Mouse (Mus musculus): ENCODE measurements around the gene Cdh22.

The Cdh22 gene

DNA sequence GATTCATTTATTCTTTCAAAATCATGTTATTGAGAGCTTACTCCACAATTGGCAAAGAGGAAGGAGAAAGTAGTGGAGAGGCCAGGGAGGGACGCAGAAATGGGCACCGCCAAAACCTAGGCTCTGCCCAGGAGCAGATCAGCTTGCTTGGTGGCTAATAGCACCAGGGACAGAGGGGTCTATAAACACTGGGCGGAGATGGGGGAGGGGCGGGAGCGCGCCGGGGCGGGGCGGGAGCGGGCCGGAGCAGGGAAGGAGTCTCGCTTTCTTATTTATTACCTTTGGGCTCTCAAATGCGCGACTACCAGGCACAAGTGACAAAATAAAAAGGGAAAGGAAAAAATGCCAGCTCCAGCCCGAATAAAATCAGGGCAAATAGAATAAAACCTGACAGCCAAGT, 23.7 kb downstream of the Cdh22 start:
- DNase-seq (ENCODE audit: inconsistent age in 2 of 2, low spot score in 1 of 2), result no peak

DNA sequence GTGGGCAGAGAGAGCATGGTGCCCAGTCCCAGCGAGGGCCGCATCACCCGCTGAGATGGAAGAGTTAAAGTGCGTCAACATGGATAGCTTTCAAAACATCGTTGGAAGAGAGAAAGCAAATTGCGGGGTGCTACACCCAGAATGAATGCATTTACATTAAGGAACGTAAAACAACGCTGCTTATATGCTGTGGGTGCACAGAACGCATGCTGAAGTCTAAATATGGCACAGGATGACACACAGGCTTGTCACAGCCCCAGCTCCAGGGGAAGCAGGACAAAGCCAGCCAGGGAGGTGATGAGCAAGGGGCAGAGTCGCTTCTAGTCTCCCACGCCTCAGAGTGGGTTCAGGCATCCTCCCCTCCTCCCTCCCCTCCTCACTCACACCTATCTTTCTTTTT, 27.0 kb downstream of the Cdh22 start:
- DNase-seq (ENCODE audit: inconsistent age in 2 of 2, low spot score in 1 of 2), result no peak

DNA sequence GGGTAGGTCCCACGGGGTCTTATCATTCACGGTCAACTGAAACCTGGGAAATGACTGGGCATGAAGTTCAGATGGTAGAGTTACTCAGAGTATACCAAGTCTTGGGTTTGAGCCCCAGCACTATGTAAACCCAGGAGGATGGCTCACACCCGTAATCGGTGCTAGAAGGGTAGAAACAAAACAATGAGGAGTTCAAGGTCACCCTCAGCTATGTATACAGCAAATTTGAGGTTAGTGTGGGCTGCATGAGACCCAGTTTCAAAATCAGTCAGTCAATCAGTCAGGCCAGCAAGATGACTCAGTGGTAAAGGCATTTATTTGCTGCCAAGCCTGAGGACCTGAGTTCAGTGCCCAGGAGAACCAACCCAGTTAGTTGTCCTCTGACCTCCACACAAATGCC, 27.6 kb downstream of the Cdh22 start:
- DNase-seq (ENCODE audit: inconsistent age in 2 of 2, low spot score in 1 of 2), result no peak

DNA sequence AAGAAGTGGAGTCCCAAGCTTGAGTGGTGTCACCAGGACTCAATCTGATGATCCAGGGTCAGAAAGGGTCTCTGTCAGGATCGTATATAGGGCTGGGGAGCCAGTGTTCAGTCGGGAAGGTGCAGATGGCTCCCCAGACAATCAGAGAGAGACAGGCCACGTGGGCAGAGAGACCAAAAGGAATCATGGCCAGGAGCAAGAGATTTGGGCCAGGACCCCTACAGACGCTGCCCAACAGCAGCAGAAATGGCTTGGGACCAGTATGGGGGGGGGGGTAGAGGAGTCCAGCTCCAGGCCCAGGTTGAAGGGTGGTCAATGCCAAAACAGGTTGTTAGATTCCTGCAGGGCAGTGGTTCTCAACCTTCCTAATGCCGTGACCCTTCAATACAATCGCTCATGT, 29.2 kb downstream of the Cdh22 start:
- DNase-seq (ENCODE audit: inconsistent age in 2 of 2, low spot score in 1 of 2), result no peak

DNA sequence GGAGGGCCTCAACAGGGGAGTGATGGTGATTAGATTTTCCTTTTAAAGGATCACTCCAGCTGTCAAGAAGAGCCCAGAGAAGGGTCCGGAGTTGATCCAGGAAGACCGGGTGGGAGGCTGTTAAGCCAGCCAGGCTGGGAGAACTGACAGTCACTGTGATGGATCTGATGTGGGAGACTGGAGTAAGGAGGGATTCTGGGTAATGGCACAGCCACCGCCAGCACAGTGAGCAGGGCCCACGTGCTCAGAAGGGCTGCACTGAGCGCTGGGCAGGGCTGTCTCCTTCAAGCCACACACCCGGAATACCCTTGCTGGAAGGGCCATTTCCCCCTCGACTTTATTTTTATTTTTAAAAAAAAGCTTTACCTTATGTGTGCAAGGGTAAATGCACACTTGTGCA, 29.7 kb downstream of the Cdh22 start:
- no peak for DNase-seq (ENCODE audit: inconsistent age in 2 of 2, low spot score in 1 of 2)

DNA sequence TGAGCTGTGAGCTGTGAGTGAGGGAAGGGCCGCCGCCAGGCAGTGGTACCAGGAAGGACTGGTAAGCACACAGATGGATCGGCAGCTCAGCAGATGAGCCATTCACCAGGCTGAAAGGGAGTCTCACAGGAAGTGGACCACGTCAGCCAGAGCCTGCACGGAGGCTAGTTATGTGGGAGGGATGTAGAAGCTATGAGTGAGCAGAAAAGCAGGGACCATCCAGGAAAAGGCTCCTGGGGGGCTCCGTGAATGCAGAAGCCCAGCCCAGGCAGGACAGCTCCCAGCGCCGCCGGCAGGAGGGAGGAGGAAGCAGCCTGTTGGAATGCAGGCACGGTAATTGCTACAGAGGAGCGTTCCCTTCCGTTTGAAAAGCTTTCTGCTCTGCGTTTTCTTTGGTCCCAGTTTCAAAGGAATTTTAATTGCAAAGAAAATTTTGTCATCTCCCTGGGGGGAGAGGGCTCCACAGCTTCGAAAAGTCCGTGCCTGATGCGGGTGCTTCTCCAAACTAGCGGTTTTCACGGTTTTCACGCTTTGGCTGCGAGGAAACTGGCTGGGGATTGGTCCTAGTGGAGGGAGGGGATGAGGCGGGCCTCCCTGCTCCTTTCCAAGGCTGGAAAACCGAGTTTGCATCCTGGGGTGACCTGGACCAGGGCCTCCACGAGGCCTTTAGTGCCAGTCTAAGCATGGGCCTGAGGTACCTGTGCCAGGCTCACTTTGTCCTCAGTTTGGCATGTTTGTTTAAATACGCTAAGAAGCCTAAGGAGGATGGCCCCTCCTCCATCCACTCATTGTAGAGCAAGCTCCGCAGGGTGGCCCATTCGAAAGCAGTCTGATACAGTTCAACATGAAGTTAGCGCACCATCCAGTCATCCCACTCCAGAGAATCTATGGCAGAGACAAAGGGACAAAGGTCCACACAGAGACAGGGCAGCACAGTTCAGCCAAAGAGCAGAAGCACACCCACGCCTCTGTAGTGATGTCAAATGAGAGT, 32.6 kb downstream of the Cdh22 start:
- DNase-seq (ENCODE audit: inconsistent age in 2 of 2, low spot score in 1 of 2), result peak; percentile 25 to 57

DNA sequence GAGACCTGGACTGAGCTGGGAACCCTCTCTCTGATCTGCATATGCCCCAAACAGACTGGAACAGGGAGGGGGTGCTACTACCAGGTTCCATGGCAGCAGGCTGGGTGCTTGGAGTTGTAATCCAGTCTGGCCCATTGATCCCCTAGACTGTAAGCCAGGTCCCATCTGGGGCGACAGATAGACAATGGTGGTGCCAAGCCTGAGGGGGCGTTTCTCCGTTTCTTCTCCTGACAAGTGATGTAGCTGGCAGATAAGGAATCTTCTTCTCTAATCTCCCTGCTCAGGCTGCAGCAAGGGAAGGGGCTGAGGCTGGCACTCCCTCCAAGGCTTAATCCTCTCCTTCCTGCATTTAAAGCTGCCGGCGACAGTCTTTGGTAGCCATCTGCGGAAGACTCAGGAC, 37.1 kb downstream of the Cdh22 start:
- DNase-seq (ENCODE audit: inconsistent age in 2 of 2, low spot score in 1 of 2), result no peak

DNA sequence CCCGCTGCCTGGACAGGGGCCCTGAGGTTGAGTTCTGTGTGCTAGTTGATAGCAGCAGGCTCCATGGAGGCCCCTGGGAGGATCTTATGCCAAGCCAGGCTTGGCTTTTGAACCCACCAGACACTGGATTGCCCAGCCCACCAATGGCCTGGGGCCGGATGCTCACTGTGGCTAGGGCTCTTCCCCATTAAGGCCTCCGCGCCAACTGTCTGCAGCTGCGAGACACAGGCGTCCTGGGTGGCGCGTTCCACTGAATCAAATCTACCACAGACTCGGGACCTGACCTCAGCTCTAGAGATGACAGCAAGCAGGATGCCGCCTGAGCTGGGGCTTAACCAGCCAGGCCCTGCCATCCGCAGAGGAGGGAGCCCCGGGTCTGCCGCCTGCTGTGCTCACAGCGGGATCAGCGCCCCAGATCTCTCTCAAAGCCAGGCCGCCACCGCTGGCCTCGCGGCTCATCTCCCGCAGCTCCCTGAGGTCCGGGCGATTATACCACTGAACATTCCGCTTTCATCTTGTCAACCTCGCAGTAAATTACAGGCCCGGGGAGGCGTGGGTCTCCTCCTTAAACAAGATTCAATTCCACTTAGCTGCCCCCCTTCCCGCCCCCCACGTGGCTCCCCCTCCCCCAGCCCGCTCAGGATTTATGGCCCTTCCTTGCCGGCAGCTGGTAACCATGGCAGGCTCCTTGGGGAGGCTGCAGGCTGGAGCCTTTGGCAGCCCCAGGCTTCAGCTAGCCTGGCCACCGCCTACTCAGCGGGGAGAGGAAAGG, 39.1 kb downstream of the Cdh22 start:
- peak; percentile 29 to 63 for DNase-seq (ENCODE audit: inconsistent age in 2 of 2, low spot score in 1 of 2)

DNA sequence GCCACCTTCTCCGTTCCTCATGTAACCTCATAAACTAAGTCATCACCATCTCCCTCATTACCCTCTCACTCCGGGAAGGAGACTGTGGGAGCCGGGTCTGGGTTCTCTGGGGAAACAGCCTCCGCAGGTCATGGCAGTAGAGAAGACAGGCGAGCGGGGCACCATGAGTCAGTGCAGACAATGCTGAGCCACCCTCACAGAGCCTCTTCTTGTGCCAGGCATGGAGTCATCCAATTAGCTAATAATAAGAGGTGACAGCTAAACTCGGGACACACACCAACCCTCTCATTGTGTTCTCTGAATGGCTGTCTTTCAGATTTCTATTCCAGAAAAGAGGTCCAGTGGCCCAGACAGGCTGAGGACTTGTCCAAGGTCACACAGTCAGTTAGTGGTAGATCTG, 43.2 kb downstream of the Cdh22 start:
- DNase-seq (ENCODE audit: inconsistent age in 2 of 2, low spot score in 1 of 2), result peak in 1 of 2 experiments; percentile 46

DNA sequence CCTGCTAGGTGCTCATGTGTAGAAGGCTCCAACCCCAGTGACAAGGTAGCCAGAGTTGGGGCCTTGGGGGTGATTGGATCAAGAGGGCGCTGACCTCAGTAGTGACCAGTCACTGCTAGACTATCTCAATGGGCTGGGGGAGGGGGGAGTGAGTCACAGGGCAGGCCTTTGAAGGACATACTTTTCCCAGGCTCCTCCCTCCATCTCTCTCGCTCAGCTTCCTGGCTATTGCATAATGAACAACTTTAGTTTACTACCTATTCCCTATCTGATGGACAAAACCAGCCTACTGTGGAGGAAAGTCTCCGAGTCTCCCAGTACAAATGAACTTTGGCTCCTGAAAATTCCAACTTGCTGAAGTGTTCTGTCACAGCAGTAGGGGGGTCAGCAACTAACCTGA, 45.1 kb downstream of the Cdh22 start:
- DNase-seq (ENCODE audit: inconsistent age in 2 of 2, low spot score in 1 of 2), result peak; percentile 88 to 94

DNA sequence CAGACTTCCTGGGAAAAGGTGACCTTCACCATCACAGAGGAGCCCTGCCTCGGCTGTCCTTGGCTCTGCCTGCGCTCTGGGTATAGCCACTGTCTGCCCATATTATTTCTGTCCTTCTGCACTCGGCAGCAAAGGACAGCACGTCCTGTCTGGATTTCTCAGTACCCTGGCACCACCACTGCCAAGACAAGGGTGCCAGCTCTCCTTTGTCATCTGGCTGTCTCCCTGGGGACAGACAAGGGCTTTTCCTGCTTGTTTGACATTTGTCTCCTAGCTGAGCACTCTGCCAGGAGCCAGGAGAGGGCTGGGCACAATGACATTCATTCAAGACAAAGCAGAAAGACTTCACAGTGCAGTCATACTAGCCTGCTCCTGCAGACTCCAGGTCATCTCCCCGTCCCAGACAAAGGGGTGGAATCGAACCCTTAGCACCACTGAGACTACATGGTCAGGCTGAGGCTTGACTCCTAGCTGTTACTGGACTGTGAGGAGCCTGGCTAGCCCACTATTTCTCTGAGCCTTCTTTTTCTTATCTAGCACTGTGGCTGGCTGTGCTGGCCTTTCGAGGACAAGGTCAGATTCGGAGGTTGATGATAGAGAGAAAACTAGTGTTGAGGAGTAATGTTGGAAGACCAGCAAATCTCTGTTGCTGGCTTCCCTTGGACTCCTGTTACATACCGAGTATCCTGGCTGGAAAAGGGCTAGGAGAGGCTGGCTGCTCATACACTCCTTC, 46.8 kb downstream of the Cdh22 start:
- peak; percentile 82 to 83 for DNase-seq (ENCODE audit: inconsistent age in 2 of 2, low spot score in 1 of 2)

DNA sequence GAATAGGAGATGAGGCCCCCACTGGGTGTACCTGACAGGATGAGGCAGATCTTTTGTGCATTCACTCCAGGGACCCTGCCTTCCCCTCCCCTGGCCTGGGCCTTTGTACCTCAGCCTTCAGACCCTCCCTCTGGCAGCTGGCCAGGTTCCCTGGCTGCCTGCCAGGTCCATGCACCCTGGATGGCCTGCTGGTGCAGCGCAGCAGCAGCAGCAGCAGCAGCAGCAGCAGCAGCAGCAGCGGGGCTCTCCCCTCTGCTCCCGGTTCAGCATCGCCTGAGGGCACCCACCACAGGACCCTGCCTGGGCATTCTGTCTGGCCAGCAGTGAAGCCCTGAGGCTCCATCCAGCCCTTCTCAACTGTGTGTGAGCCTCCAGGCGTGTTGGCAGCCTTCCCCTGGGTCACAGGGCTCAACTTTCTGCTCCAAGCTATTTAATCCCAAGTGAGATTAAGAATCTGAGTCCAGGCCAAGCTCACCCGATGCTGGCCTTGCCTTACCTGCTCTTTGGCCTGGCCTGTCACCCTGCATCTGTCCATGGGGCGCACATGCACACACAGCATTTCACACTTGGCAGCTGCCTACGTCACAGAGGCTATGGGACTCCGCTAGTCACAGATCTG, 50.5 kb downstream of the Cdh22 start:
- DNase-seq (ENCODE audit: inconsistent age in 2 of 2, low spot score in 1 of 2), result peak in 1 of 2 experiments; percentile 44

DNA sequence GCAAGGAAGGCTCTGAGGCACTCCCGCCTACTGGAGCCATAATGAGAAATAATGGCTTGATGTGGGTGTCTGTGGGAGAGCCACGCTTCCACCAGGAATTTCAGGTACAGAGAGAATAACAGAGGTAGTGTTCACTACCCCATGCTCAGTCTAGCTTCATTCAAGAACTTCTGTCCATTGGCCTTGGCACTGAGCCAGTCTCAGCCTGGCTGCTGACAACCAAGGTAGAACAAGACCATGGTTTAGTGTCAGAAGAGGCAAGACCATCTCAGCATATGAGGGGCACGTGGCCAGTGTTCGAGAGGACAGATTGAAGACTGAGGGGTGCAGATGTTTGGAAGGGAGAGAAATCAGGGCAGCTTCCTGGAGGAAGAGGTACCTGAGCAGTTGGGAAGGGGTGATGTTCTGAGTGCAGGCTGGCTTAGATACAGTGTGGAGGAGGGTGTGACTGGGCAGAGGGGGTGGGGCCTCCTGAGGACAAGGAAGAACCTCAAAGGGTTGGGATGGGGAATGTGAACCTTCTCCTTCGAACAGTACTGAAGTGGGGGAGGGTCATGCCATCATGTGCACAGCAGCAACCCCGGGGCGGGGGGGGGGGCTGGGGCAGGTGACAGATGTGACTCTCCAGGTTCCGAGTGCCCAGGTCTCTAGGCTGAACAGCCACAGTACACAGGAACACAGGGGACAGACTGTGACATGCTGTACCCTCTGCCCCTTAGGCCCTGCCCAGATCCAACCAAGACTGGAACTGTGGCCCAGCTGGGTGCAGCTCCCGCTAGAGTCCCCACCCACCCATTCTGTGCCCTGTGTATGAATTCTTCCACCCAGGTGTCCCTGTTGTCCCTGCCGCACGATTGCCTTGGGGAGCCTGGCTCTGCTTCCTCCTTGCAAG, 52.3 kb downstream of the Cdh22 start:
- DNase-seq (ENCODE audit: inconsistent age in 2 of 2, low spot score in 1 of 2), result peak in 1 of 2 experiments; percentile 50

DNA sequence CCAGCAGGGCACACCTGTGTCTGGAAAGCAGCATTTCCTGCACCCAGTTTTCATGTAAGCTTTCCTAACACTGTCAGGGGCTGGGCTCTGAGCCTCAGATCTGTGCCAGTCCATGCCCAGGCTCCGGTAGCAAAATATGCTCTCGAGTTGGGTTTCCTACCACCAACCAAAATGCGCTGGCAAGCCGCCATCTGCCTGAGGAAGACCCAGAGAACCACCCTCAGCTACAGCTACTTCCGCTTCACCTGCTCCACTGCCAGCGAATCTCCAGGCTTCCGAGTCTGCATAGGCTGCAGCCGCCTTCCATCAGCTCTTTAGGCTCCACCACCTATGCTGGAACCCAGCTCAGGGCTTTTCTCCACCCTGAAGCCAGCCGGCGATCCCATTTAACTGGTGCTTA, 55.4 kb downstream of the Cdh22 start:
- DNase-seq (ENCODE audit: inconsistent age in 2 of 2, low spot score in 1 of 2), result no peak

DNA sequence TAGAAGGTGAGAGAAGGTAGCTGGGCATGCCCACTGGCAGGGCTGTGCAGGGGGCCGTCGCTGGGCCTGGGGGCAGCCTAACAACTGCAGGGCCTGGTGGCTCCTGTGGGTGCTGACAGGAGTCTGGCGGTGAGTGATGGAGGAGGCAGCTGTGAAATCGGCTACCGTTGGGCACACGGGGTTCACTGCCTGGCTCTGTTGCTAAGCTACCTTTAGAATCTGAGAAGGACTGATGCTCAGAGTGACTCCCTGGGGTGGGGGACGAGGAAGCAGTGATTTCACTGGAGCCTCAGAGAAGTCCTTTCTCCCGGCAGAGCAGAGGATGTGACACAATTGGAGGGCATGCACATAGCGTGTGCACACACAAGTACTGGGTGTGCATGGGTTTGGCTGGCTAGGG, 57.7 kb downstream of the Cdh22 start:
- no peak for DNase-seq (ENCODE audit: inconsistent age in 2 of 2, low spot score in 1 of 2)

DNA sequence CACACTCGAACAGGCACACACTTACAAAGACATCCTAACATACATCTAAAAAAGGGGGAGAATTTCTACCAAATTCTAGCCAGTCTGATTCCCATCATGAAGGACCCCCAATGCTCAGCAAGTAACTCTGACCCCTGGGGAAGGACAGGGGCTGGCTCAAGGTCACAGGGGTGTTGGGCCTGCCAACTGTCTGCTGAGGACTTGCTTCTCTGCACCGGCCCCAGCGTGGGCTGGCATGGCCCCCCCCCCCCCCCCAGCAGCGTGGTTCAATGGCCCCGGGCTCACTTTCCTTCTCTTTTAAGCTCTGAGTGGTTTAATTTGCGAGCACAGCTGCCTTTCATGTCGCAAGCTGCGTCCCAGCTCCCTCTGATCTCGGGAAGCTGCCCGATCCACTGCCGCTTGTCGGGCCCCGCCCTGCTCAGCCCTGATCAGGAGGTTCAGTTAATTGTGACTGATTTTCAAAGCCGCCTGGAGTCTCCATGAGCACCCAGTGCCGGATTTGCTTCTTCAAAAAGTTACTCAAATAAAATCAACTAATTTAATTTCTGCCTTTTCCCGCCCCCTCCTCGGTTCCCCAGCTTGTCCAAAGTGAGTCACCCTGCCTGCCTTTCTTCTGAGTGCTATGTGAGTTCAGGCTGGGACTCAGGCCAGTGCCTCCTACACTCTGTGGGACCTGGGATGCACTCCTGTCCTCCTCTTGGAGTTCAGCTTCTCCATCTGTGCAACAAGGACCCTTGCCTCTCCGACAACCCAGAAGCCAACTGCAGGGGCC, 67.8 kb downstream of the Cdh22 start:
- peak; percentile 33 to 64 for DNase-seq (ENCODE audit: inconsistent age in 2 of 2, low spot score in 1 of 2)

DNA sequence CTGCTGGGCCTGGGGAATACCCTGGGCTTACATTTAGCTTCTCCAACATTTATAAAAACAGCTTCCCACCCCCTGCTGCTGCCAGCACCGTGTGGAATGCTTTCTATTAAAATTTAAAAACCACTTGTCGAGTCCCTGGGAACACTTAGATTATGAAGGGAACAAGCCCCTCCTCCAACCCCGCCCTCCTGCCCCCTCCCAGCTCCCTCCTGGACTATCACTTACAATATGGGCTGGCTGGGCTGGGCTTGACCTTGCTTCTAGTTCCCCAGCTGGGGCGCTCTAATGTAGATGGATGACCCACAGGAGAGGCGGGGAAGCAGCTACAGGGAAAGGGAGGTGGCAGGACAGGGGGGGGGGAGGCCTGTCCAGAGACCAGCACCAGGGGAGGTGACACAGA, 72.4 kb downstream of the Cdh22 start:
- no peak for DNase-seq (ENCODE audit: inconsistent age in 2 of 2, low spot score in 1 of 2)

DNA sequence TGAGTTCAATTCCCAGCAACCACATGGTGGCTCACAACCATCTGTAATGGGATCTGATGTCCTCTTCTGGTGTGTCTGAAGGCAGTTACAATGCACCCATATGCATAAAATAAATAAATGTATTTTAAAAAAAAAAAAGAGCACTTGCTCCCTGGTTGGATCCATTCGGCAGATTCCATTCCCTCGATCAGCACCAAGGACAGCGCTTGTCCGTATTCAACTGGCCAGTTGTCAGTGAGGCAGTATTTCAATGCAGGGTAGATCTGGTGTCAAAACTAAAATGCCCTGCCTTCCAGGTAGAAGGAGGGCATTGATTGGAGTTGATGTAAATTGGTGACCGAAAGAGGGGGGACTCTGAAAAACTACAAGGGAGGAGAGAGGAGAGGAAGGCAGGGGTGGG, 74.2 kb downstream of the Cdh22 start:
- peak; percentile 30 to 78 for DNase-seq (ENCODE audit: inconsistent age in 2 of 2, low spot score in 1 of 2)

DNA sequence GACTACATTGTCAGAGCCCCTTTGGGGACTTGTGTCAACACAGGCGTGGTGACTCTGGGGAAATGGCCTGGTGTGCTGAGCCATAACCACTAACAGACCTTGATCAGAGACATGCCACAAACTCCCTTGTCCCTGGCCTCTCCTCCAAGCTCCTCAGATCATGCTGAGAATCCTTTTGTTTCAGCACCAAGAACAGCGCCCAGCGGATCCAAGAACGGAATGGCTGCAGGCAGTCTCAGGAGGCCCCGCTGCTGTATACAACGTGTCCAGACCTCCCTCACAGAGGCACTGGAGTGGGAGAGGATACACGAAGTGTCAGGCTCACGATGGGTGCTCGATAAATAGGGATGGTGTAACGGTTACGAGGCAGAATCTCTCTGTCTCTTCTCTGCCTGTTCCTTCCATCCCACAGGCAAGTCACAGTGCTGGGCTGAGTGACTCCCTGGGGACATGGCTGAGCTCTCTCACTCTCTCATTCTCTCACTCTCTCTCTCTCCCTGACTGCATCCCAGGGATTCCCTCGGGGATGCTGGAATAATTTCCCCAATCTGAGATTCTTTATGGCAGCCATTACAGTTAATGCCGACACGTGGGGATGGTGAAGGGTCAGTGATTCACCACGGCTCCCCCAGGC, 75.5 kb downstream of the Cdh22 start:
- peak; percentile 74 to 90 for DNase-seq (ENCODE audit: inconsistent age in 2 of 2, low spot score in 1 of 2)
